Mouse (Mus musculus) heart, embryonic 14.5 days (tissue): Measurements from ENCODE around the gene Acaca. TPM values are rescaled to one million over a fixed set of nuclear protein-coding genes. Genes with fewer than 3 reads are reported as not detected.

ENCODE experiments used
- ATAC-seq: fragments of 200-750 bp; cut with Nextera tagmentation; 2 replicates; pipeline ENCODE4 v1.8.0; 2017; ENCODE audit warnings: low read depth, moderate TSS enrichment; ENCODE audit not compliant: insufficient number of reproducible peaks, insufficient read depth, low FRiP score
- H3K27ac ChIP-seq, 2 experiments: fragments of 200-500 bp in 1 of 2; fragments of 300-500 bp in 1 of 2; sonication (generic) in 1 of 2; replicated peaks in 1 of 2; 2 replicates each; pipeline ENCODE4 v1.5.1; 2012 to 2014; ENCODE audit warnings: low read depth in 2 of 2, low read length in 2 of 2, control low read depth in 1 of 2, mild to moderate bottlenecking in 1 of 2, mixed read lengths in 1 of 2; ENCODE audit not compliant: control insufficient read depth in 1 of 2, insufficient read depth in 1 of 2
- H3K27me3 ChIP-seq: fragments of 300-500 bp; sonication (generic); 2 replicates; pipeline ENCODE4 v1.6.1; 2014; ENCODE audit warnings: mild to moderate bottlenecking, low read length, control low read depth; ENCODE audit not compliant: control insufficient read depth, insufficient read depth
- H3K36me3 ChIP-seq: fragments of 300-500 bp; sonication (generic); 2 replicates; pipeline ENCODE4 v1.6.1; 2014; ENCODE audit warnings: mild to moderate bottlenecking, control low read depth, low read length, mixed read lengths; ENCODE audit not compliant: control insufficient read depth, insufficient read depth
- H3K4me1 ChIP-seq, 2 experiments: fragments of 200-500 bp in 1 of 2; fragments of 300-500 bp in 1 of 2; sonication (generic) in 1 of 2; 2 replicates each; pipeline ENCODE4 v1.6.1; 2012 to 2014; ENCODE audit warnings: low read length in 2 of 2, control low read depth in 1 of 2, mixed read lengths in 1 of 2; ENCODE audit not compliant: control insufficient read depth in 2 of 2, insufficient read depth in 2 of 2
- H3K4me2 ChIP-seq: fragments of 300-500 bp; sonication (generic); 2 replicates; pipeline ENCODE4 v1.6.1; 2014; ENCODE audit warnings: mild to moderate bottlenecking, low read length
- H3K4me3 ChIP-seq, 2 experiments: fragments of 200-500 bp in 1 of 2; fragments of 300-500 bp in 1 of 2; sonication (generic) in 1 of 2; 2 replicates each; pipeline ENCODE4 v1.5.1; 2012 to 2014; ENCODE audit warnings: low read length in 2 of 2, mild to moderate bottlenecking in 2 of 2, control low read depth in 1 of 2, low read depth in 1 of 2, moderate library complexity in 1 of 2; ENCODE audit not compliant: control insufficient read depth in 1 of 2, insufficient read depth in 1 of 2
- H3K9ac ChIP-seq: fragments of 300-500 bp; sonication (generic); 2 replicates; pipeline ENCODE4 v1.6.1; 2014; ENCODE audit warnings: mild to moderate bottlenecking, low read length
- H3K9me3 ChIP-seq: fragments of 300-500 bp; sonication (generic); 2 replicates; pipeline ENCODE4 v1.6.1; 2016; ENCODE audit warnings: low read length, control low read depth; ENCODE audit not compliant: control insufficient read depth
- WGBS: fragments of 180-500 bp; shearing (Covaris S2); extraction: QIAGEN DNeasy Blood & Tissue Kit; methylation state at CpG from one replicate; pipeline ENCODE4 v1.1.7; 2014; 5-methylcytosine and 5-hydroxymethylcytosine counted together
- polyA plus RNA-seq: library from polyadenylated mRNA; unstranded; fragments of >200 nt; fragmentation: Nextera tagmentation; extraction: Ambion mirVana; gene quantifications from 2 replicates; pipeline ENCODE4 v1.2.1, GENCODE M21; 2014

Gene Acaca
- polyA plus RNA-seq, 1 experiment from 2014 or later: 8.3 TPM

DNA sequence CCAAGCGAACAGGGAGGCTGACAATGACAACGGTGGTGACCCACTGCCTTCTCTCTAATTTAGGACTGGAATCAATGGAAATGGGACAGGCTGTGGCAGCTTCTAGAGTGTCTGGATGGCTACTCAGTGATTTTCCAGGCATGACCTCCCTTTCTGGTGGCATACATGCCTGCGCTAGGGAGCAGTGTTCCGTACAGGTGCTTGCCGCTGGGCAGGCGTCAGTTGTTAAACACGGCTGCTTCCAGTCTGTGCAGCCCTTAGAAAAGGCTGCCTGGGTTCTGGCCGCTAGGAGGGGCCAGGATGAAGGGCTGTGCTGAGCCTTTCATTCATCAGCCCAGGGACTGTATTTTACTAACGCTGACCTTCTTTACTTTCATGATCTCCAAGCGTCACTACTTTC lies 63.8 kb downstream of the Acaca start:
- Histone ChIP-seq H3K4me2 (no peak overlapping the region), H3K9me3 (no peaks in the 10 kb centered on the region), H3K27ac (no peak overlapping the region), H3K36me3 (peaks cover 11% of the 10 kb centered on the region), H3K4me3 (no peak overlapping the region), H3K27me3 (no peaks in the 10 kb centered on the region), H3K4me1 (no peaks in the 10 kb centered on the region), H3K9ac (no peak overlapping the region)
- 73% methylated on average over 10 of the region's 10 CpGs for WGBS
- no peak for ATAC-seq

DNA sequence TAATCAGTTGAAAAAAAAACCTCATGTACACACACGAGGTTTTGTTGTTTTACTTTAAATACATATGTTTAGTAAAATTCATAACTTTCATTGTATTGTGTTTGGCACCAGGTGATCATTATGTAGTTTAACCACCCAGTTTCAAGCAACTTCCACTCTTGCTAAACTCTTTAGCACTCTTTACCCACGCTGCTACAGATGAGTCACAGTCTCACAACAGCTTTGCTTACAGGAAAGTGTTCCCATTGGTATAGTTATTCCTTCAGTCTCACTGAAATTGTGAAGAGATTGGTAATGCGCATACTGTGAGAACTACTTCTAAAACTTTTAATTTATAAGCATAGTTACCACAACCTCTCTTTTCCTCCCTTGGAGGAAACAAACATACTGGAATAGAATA lies 65.3 kb downstream of the Acaca start:
- no peaks in the 10 kb centered on the region for H3K27me3 ChIP-seq
- no peak overlapping the region for H3K9ac ChIP-seq
- H3K4me1 ChIP-seq: no peaks in the 10 kb centered on the region
- H3K4me2 ChIP-seq: no peak overlapping the region
- H3K4me3 ChIP-seq: no peak overlapping the region
- peaks cover 11% of the 10 kb centered on the region for H3K36me3 ChIP-seq
- H3K9me3 ChIP-seq: no peaks in the 10 kb centered on the region
- H3K27ac ChIP-seq: no peak overlapping the region
- ATAC-seq: no peak
- WGBS: 86% methylated on average over 3 of the region's 3 CpGs

DNA sequence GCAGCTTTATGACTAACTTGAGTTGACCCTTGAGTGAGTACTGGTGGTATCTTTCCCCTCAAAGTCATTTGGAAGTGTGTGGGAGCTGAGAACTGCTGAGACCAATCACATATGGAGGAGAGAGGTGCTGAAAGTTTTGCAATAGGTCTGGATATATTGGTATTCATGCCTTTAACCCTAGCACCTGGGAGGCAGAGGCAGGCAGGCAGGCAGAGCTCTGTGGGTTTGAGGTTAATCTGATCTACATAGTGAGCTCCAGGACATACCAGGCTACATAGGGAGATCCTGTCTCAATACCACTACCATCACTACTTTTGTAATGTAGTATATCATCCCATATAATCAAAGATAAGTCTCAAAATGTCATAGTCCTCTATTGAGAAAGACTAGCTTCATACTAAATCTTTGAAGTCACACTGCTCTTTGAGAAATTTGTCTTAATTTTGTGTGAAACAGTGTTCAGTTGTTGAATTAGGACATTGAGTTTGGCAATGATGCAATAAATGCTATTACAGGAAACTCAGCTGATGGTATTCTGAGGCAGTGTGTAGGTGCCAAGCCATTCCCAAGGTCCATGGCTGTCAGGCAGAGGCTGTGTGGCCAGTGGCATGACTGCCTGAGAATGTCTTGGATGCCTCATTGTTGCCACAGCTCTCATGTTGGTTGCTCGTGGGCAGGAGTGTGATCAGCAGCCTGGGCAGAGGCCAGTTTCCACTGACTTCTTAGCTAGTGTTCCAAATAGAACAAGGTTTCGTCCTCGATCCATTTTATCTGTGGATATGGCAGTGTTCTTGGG lies 68.3 kb downstream of the Acaca start:
- no peak for ATAC-seq
- no peaks in the 10 kb centered on the region for H3K4me1 ChIP-seq
- 88% methylated on average over 3 of the region's 3 CpGs for WGBS

DNA sequence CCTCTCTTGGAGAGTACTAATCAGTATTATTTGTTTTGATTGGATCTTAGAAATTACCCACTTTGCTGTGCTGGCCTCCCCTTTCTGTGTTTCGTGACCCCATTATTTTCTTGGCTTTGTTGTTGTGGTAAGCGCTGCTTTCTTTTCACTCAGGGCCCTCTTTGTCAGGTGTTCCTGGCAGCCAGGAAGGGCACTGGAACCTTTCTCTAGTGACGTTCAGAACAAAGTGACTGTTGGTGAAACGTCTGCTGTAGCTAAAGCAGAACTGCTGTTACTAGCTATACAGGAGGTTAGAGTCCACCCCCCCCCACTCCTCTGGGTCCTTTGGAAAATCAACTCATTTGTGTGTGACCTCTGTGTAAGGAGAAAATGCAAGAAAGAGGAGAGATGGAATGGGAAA lies 76.3 kb downstream of the Acaca start:
- H3K9me3 ChIP-seq: no peaks in the 10 kb centered on the region
- no peaks in the 10 kb centered on the region for H3K4me1 ChIP-seq
- no peaks in the 10 kb centered on the region; the same call in 1 of the 2 replicates for H3K36me3 ChIP-seq
- no peak overlapping the region for H3K9ac ChIP-seq
- 53% methylated on average over 4 of the region's 4 CpGs for WGBS
- H3K27ac ChIP-seq: no peak overlapping the region
- H3K27me3 ChIP-seq: no peaks in the 10 kb centered on the region
- no peak for ATAC-seq
- no peak overlapping the region for H3K4me2 ChIP-seq
- H3K4me3 ChIP-seq: no peak overlapping the region

More for the DNA sequence above, 68.3 kb downstream of the Acaca start:
- Histone ChIP-seq H3K9ac (no peak overlapping the region), H3K27me3 (no peaks in the 10 kb centered on the region), H3K4me3 (no peak overlapping the region), H3K4me2 (no peak overlapping the region), H3K36me3 (peaks cover 11% of the 10 kb centered on the region), H3K9me3 (no peaks in the 10 kb centered on the region), H3K27ac (no peak overlapping the region)

DNA sequence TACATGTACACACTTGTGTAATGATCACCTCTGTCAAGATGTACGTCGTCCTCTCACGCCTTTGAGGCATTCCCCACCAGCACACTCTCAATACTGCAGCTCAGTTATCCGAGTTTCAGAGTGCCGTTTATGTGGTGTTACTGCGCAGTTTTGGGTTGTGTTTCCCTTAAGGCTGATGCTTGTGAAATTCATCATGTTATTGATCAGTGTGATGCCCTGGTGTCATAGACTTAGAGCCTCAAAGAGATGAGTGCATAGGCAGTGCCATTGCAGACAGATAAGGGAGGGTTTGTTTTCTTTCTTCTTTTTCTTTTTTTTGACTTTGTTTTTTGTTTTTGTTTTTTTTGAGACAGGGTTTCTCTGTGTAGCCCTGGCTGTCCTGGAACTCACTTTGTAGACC lies 81.4 kb downstream of the Acaca start:
- Histone ChIP-seq H3K4me3 (no peak overlapping the region), H3K4me2 (no peak overlapping the region), H3K9ac (no peak overlapping the region)

DNA sequence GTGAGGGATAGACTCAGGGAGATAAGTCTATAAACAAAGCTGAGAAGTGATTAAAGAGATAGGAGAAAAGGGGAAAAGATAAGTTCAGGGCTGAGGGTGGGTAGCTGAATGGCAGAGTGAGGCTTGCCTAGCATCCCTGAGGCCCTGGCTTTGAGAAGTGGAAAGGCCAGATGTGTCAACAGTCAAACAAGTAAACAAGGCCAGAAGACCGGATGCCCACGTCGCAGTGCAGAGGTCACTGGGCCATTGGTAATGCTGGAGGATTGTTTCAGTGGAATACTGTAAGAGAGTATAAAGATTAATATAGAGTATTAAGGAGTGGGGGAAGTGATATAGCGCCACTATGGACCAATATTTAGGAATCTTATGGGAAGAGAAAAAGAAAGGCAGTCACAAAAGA lies 89.5 kb downstream of the Acaca start:
- ATAC-seq: no peak
- no peak overlapping the region for H3K4me3 ChIP-seq
- no peaks in the 10 kb centered on the region for H3K36me3 ChIP-seq
- H3K9ac ChIP-seq: no peak overlapping the region
- no peak overlapping the region for H3K4me2 ChIP-seq
- H3K27ac ChIP-seq: no peak overlapping the region
- no peaks in the 10 kb centered on the region for H3K27me3 ChIP-seq
- WGBS: 80% methylated on average over 4 of the region's 4 CpGs
- no peaks in the 10 kb centered on the region for H3K4me1 ChIP-seq
- H3K9me3 ChIP-seq: no peaks in the 10 kb centered on the region

More for the DNA sequence above, 81.4 kb downstream of the Acaca start:
- no peak for ATAC-seq
- Histone ChIP-seq H3K36me3 (no peaks in the 10 kb centered on the region), H3K9me3 (no peaks in the 10 kb centered on the region), H3K27ac (no peak overlapping the region), H3K27me3 (no peaks in the 10 kb centered on the region), H3K4me1 (no peaks in the 10 kb centered on the region)
- 94% methylated on average over 6 of the region's 6 CpGs for WGBS

DNA sequence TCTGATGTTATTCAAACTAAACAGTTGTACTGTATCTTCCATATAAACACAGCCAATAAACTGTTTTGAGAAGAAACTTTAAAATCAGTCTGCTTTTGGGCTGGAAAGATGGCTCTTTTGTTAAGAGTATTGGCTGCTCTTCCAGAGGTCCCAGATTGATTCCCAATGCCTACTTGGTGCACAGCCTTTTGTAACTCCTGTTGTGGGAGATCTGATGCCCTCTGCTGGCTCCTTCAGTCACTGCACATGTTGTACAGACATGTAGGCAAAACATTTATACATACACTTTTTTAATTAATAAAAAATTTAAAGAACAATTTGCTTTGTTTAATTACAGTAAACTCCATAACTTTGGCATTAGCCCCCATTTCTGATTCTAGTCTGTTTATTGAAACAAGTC lies 114.1 kb downstream of the Acaca start:
- H3K4me1 ChIP-seq: no peaks in the 10 kb centered on the region
- peaks cover 9% of the 10 kb centered on the region for H3K36me3 ChIP-seq
- H3K27ac ChIP-seq: no peak overlapping the region
- no peak overlapping the region for H3K9ac ChIP-seq
- no peak for ATAC-seq
- no peak overlapping the region for H3K4me3 ChIP-seq
- H3K9me3 ChIP-seq: no peaks in the 10 kb centered on the region
- H3K27me3 ChIP-seq: no peaks in the 10 kb centered on the region
- H3K4me2 ChIP-seq: no peak overlapping the region

DNA sequence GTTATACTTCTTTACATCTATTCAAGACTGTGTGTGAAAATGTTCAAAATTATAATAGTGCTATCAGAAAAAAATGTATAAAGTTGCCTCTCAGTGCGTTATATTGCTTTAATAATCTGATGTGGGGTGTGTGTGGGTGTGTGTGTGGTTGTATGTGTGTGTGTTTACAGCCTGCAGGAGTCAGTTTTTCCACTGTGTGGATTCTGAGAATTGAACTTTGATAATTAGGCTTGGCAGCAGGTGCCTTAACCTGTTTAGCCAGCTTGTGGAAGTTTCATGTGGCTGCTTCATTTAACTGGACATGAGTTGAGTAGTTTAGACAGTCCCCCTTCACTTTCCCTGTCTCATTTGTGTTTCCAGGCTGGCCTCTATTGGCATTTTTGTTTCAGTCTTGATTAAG lies 117.9 kb downstream of the Acaca start:
- Histone ChIP-seq H3K9ac (no peak overlapping the region), H3K4me1 (no peaks in the 10 kb centered on the region), H3K4me2 (no peak overlapping the region), H3K4me3 (no peak overlapping the region), H3K36me3 (peaks cover 24% of the 10 kb centered on the region), H3K27me3 (no peaks in the 10 kb centered on the region), H3K27ac (no peak overlapping the region), H3K9me3 (no peaks in the 10 kb centered on the region)
- 89% methylated on average over 1 of the region's 1 CpGs for WGBS
- no peak for ATAC-seq
